Mouse (Mus musculus): ENCODE data around the gene Smtnl2.

- TF ChIP-seq CTCF (IDR thresholded peaks at IDR 0.05; ENCODE audit: low read depth, low read length) (no peak), EP300 (IDR thresholded peaks at IDR 0.05; ENCODE audit: insufficient read depth, low read depth, low read length) (no peak), POLR2A (IDR thresholded peaks at IDR 0.05; ENCODE audit: insufficient read depth, low read length) (no peak)
These were observed 5.3 kb downstream of the Smtnl2 start for GRCm38 (mm10) chr11:72406079-72406675.

Data from ES-Bruce4 (cell line).